Mouse (Mus musculus) heart, embryonic 16.5 days (tissue): ENCODE data around the gene Sh2d6. TPM values are rescaled to one million over a fixed set of nuclear protein-coding genes. Genes with fewer than 3 reads are reported as not detected.
"Not testable (repeated sequence)": the region's sequence is repeated elsewhere in the genome, so short reads cannot be mapped to it uniquely, and the experiment has no call there.

ENCODE experiments used
- ATAC-seq: fragments of 200-750 bp; cut with Nextera tagmentation; replicated peaks from 2 replicates; pipeline ENCODE4 v1.8.0; 2017; ENCODE audit warnings: moderate number of reproducible peaks; ENCODE audit not compliant: insufficient read depth, low FRiP score; ENCODE audit errors: extremely low read depth
- H3K27ac ChIP-seq: fragments of 300-500 bp; sonication (generic); 2 replicates; pipeline ENCODE4 v1.5.1; 2014; ENCODE audit warnings: mild to moderate bottlenecking, low read length, control low read depth, moderate library complexity
- H3K27me3 ChIP-seq: fragments of 300-500 bp; sonication (generic); 2 replicates; pipeline ENCODE4 v1.6.1; 2014; ENCODE audit warnings: low read length, mixed read lengths; ENCODE audit not compliant: control insufficient read depth, insufficient read depth
- H3K36me3 ChIP-seq: fragments of 300-500 bp; sonication (generic); 2 replicates; pipeline ENCODE4 v1.6.1; 2014; ENCODE audit not compliant: control insufficient read depth, insufficient read depth
- H3K4me1 ChIP-seq: fragments of 300-500 bp; sonication (generic); 2 replicates; pipeline ENCODE4 v1.6.1; 2014; ENCODE audit warnings: low read length, mixed read lengths; ENCODE audit not compliant: control insufficient read depth, insufficient read depth
- H3K4me2 ChIP-seq: fragments of 300-500 bp; sonication (generic); 2 replicates; pipeline ENCODE4 v1.6.1; 2014; ENCODE audit warnings: low read depth, mild to moderate bottlenecking, control low read depth, low read length
- H3K4me3 ChIP-seq: fragments of 300-500 bp; sonication (generic); 2 replicates; pipeline ENCODE4 v1.5.1; 2014; ENCODE audit warnings: mild to moderate bottlenecking, control low read depth, low read length
- H3K9ac ChIP-seq: fragments of 300-500 bp; sonication (generic); 2 replicates; pipeline ENCODE4 v1.6.1; 2014; ENCODE audit warnings: low read length, control low read depth
- H3K9me3 ChIP-seq: fragments of 300-500 bp; sonication (generic); replicated peaks from 2 replicates; pipeline ENCODE4 v1.6.1; 2016; ENCODE audit warnings: low read length; ENCODE audit not compliant: control insufficient read depth
- WGBS: fragments of 180-500 bp; shearing (Covaris S2); extraction: QIAGEN DNeasy Blood & Tissue Kit; methylation state at CpG from one replicate; pipeline ENCODE4 v1.1.7; 2014; 5-methylcytosine and 5-hydroxymethylcytosine counted together
- polyA plus RNA-seq: library from polyadenylated mRNA; unstranded; fragments of >200 nt; fragmentation: Nextera tagmentation; extraction: Ambion mirVana; gene quantifications from 2 replicates; pipeline ENCODE4 v1.2.1, GENCODE M21; 2015

Sh2d6 gene
- polyA plus RNA-seq, 1 experiment from 2014 or later: not detected

GRCm38 (mm10) chr6:72544283-72544987 is 22.9 kb upstream of the Sh2d6 start, which contains the start of gene Capg:
Gene Capg, plus strand, starts transcription at chr6:72544391.
- peaks cover 11% of the 10 kb centered on the region for H3K4me1 ChIP-seq
- H3K4me2 ChIP-seq: peak within 1 kb of the TSS; percentile 81
- 6% methylated on average over 23 of the region's 23 CpGs for WGBS
- H3K27ac ChIP-seq: peak within 1 kb of the TSS; percentile 71
- H3K4me3 ChIP-seq: peak within 1 kb of the TSS; percentile 60
- H3K36me3 ChIP-seq: 0 out of 2 replicates have a peak, but pooled peaks cover 2% of the 10 kb centered on the region
- no peaks in the 10 kb centered on the region for H3K27me3 ChIP-seq
- peak within 1 kb of the TSS; percentile 74 for H3K9ac ChIP-seq
- H3K9me3 ChIP-seq: peaks cover 5% of the 10 kb centered on the region; the same call in 1 of the 2 replicates
- ATAC-seq: peak; percentile 65

GRCm38 (mm10) chr6:72543265-72543850 is 21.9 kb upstream of the Sh2d6 start:
- ATAC-seq: no peak
- no peak overlapping the region for H3K27ac ChIP-seq
- WGBS: 70% methylated on average over 12 of the region's 12 CpGs

GRCm38 (mm10) chr6:72538562-72539031 is 17.1 kb upstream of the Sh2d6 start:
- peak overlapping the region; percentile 3; the same call in 1 of the 2 replicates for H3K27ac ChIP-seq

More at GRCm38 (mm10) chr6:72543265-72543850, 21.9 kb upstream of the Sh2d6 start:
- Histone ChIP-seq H3K4me1 (peaks cover 15% of the 10 kb centered on the region), H3K9ac (no peak overlapping the region), H3K27me3 (no peaks in the 10 kb centered on the region), H3K4me2 (no peak overlapping the region), H3K36me3 (0 out of 2 replicates have a peak, but pooled peaks cover 2% of the 10 kb centered on the region), H3K4me3 (no peak overlapping the region), H3K9me3 (peaks cover 5% of the 10 kb centered on the region; the same call in 1 of the 2 replicates)

GRCm38 (mm10) chr6:72537998-72538500 is 16.5 kb upstream of the Sh2d6 start:
- 48% methylated on average over 10 of the region's 10 CpGs for WGBS
- peak; percentile 4; the same call in 1 of the 2 replicates for ATAC-seq

More at GRCm38 (mm10) chr6:72538562-72539031, 17.1 kb upstream of the Sh2d6 start:
- Histone ChIP-seq H3K4me3 (peak overlapping the region; percentile 54), H3K4me2 (peak overlapping the region; percentile 59), H3K4me1 (peaks cover 16% of the 10 kb centered on the region), H3K36me3 (no peaks in the 10 kb centered on the region), H3K9ac (peak overlapping the region; percentile 61), H3K27me3 (no peaks in the 10 kb centered on the region), H3K9me3 (no peaks in the 10 kb centered on the region)
- WGBS: 3% methylated on average over 16 of the region's 16 CpGs
- peak; percentile 98 for ATAC-seq

GRCm38 (mm10) chr6:72535165-72535564 is 13.7 kb upstream of the Sh2d6 start:
- Histone ChIP-seq H3K4me2 (peak overlapping the region; percentile 54), H3K4me1 (peaks cover 16% of the 10 kb centered on the region), H3K9me3 (no peaks in the 10 kb centered on the region), H3K36me3 (no peaks in the 10 kb centered on the region), H3K27me3 (no peaks in the 10 kb centered on the region), H3K9ac (peak overlapping the region; percentile 53), H3K4me3 (peak overlapping the region; percentile 9), H3K27ac (no peak overlapping the region)
- no peak for ATAC-seq
- 3% methylated on average over 9 of the region's 9 CpGs for WGBS

More at GRCm38 (mm10) chr6:72537998-72538500, 16.5 kb upstream of the Sh2d6 start:
- no peaks in the 10 kb centered on the region for H3K27me3 ChIP-seq
- H3K4me1 ChIP-seq: peaks cover 13% of the 10 kb centered on the region
- peak overlapping the region; percentile 54 for H3K4me3 ChIP-seq
- peak overlapping the region; percentile 59 for H3K4me2 ChIP-seq
- no peaks in the 10 kb centered on the region for H3K9me3 ChIP-seq
- peak overlapping the region; percentile 61 for H3K9ac ChIP-seq
- H3K27ac ChIP-seq: 0 out of 2 replicates have a peak overlapping the region, but pooled peaks have one; percentile 3
- no peaks in the 10 kb centered on the region for H3K36me3 ChIP-seq

GRCm38 (mm10) chr6:72534035-72534809 is 12.7 kb upstream of the Sh2d6 start:
- peak; percentile 21; the same call in 1 of the 2 replicates for ATAC-seq
- no peak overlapping the region for H3K4me3 ChIP-seq
- no peak overlapping the region for H3K4me2 ChIP-seq
- WGBS: 36% methylated on average over 9 of the region's 9 CpGs
- no peak overlapping the region for H3K9ac ChIP-seq
- H3K9me3 ChIP-seq: no peaks in the 10 kb centered on the region
- H3K27me3 ChIP-seq: no peaks in the 10 kb centered on the region
- H3K36me3 ChIP-seq: no peaks in the 10 kb centered on the region
- peak overlapping the region; percentile 51; the same call in 1 of the 2 replicates for H3K27ac ChIP-seq
- peaks cover 16% of the 10 kb centered on the region for H3K4me1 ChIP-seq

GRCm38 (mm10) chr6:72533555-72533954 is 12.0 kb upstream of the Sh2d6 start:
- H3K27ac ChIP-seq: peak overlapping the region; percentile 51; the same call in 1 of the 2 replicates
- WGBS: 35% methylated on average over 1 of the region's 1 CpGs

GRCm38 (mm10) chr6:72532580-72532979 is 11.1 kb upstream of the Sh2d6 start:
- Histone ChIP-seq H3K27me3 (no peaks in the 10 kb centered on the region), H3K4me1 (peaks cover 10% of the 10 kb centered on the region), H3K4me2 (no peak overlapping the region), H3K36me3 (no peaks in the 10 kb centered on the region), H3K9me3 (no peaks in the 10 kb centered on the region), H3K4me3 (no peak overlapping the region), H3K9ac (no peak overlapping the region), H3K27ac (no peak overlapping the region)
- no peak for ATAC-seq
- WGBS: 76% methylated on average over 4 of the region's 4 CpGs

More at GRCm38 (mm10) chr6:72533555-72533954, 12.0 kb upstream of the Sh2d6 start:
- ATAC-seq: peak; percentile 47
- H3K9me3 ChIP-seq, H3K4me2 ChIP-seq, H3K36me3 ChIP-seq, H3K9ac ChIP-seq, H3K27me3 ChIP-seq, H3K4me3 ChIP-seq: not testable (repeated sequence)
- peaks cover 13% of the 10 kb centered on the region for H3K4me1 ChIP-seq
